Mouse (Mus musculus) heart, postnatal 0 days (tissue): ENCODE results near the gene Mrps21.

Source experiments
- CTCF ChIP-seq: IDR thresholded peaks from 2 replicates; pipeline ENCODE4 v1.5.1; 2016; ENCODE audit warnings: antibody characterized with exemption, control low read depth, low read depth
- EP300 ChIP-seq: IDR thresholded peaks from 2 replicates; pipeline ENCODE4 v1.6.1; 2016; ENCODE audit warnings: antibody characterized with exemption, low read depth

DNA sequence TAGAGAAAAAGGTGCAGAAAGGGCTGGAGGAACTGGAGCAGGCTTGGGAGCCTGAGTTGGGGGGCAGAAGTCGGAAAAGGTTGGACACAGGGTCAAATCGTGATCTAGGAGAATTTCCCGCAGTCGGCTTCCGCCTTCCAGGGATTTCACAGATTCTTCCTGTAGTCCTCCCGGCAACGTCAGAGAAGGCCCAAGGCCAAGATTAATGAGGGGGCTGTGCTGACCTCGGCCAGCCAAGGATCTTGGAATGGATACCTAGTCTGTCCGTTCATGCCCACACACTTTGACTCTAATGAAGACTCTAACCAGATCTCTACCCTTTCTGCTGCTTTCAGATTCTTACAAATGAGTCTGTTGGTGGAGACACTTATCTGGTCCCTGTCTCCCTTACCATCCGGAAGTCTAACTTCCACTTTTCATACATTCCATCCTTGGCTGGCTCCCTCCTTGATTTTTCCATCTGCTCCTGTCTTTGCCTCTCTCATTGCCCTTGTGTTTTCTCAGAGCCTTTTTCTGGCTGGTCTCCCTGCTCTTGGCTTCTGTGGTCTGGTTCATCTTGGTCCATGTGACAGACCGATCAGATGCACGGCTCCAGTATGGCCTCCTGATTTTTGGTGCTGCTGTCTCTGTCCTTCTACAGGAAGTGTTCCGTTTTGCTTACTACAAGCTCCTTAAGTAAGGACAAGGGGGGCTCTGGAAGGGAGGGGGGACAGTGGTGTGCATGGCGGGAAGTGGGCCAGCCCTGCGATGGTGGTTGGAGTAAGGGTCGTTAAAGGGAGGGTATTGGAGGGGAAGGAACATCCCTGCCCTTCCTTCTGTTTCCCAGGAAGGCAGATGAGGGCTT, 23.2 kb upstream of the Mrps21 start:
- TF ChIP-seq CTCF: no peak
- no peak for TF ChIP-seq EP300
